In genomic region chrX:129656906-129657305, GRCm38 (mm10) we compare ENCODE assay signal across 8 mouse cellular contexts.
DNase-seq lines count a peak whose midpoint lies in the region.

No protein-coding gene starts in this region.

- DNase-seq in adrenal gland, adult (ENCODE audit: inconsistent age in 2 of 2, low spot score in 1 of 2) = peak; percentile 3 to 46
- no peak for DNase-seq in adrenal gland, adult 18-20 months (ENCODE audit: low spot score in 2 of 2)
- peak; percentile 2 to 10 for DNase-seq in left cerebral cortex, postnatal 14 days (ENCODE audit: low spot score in 2 of 2)
- DNase-seq in left cerebral cortex, adult 11 months (ENCODE audit: low spot score) = no peak
- DNase-seq in adrenal gland, postnatal 14 days = peak; percentile 5
- DNase-seq in fibroblast of lung, adult 2 months (ENCODE audit: low read depth) = peak; percentile 35
- no peak for DNase-seq in urinary bladder, postnatal 36 days (ENCODE audit: low spot score in 2 of 2)
- DNase-seq in kidney, adult 8-10 months = no peak

- intact Hi-C loops in left cerebral cortex, postnatal 14 days (cut with DNase I) = no loop called here

Comparison
In these comparisons a context has a peak if more than half of its experiments do, and no peak if none do; other contexts are left out.
1. DNase-seq: peak in adrenal gland, adult (2 of 2), left cerebral cortex, postnatal 14 days (2 of 2), adrenal gland, postnatal 14 days (single experiment) and fibroblast of lung, adult 2 months (single experiment); none in adrenal gland, adult 18-20 months (0 of 2), left cerebral cortex, adult 11 months (single experiment), urinary bladder, postnatal 36 days (0 of 2) and kidney, adult 8-10 months (0 of 2).